Mouse (Mus musculus) lung, embryonic 16.5 days (tissue): ENCODE results near the gene Pth. TPM values are rescaled to one million over a fixed set of nuclear protein-coding genes. Genes with fewer than 3 reads are reported as not detected.
A peak's percentile ranks its signal among the peaks of the same experiment; 100 is the strongest.

Source experiments
- ATAC-seq: fragments of 200-750 bp; cut with Nextera tagmentation; 2 replicates; pipeline ENCODE4 v1.8.0; 2017; ENCODE audit warnings: low read depth, mild to moderate bottlenecking, moderate library complexity
- H3K27ac ChIP-seq: fragments of 300-500 bp; sonication (generic); 2 replicates; pipeline ENCODE4 v1.5.1; 2014; ENCODE audit warnings: mild to moderate bottlenecking, control low read depth, low read length
- H3K27me3 ChIP-seq: fragments of 300-500 bp; sonication (generic); 2 replicates; pipeline ENCODE4 v1.6.1; 2014; ENCODE audit warnings: low read depth, low read length, mixed read lengths; ENCODE audit not compliant: control insufficient read depth, insufficient read depth
- H3K36me3 ChIP-seq: fragments of 300-500 bp; sonication (generic); 2 replicates; pipeline ENCODE4 v1.6.1; 2014; ENCODE audit warnings: low read length; ENCODE audit not compliant: control insufficient read depth, insufficient read depth
- H3K4me1 ChIP-seq: fragments of 300-500 bp; sonication (generic); replicated peaks from 2 replicates; pipeline ENCODE4 v1.6.1; 2014; ENCODE audit warnings: low read length, mixed read lengths; ENCODE audit not compliant: control insufficient read depth, insufficient read depth
- H3K4me2 ChIP-seq: fragments of 300-500 bp; sonication (generic); 2 replicates; pipeline ENCODE4 v1.6.1; 2014; ENCODE audit warnings: low read depth, low read length, control low read depth
- H3K4me3 ChIP-seq: fragments of 300-500 bp; sonication (generic); 2 replicates; pipeline ENCODE4 v1.5.1; 2014; ENCODE audit warnings: mild to moderate bottlenecking, low read length, control low read depth
- H3K9ac ChIP-seq: fragments of 300-500 bp; sonication (generic); 2 replicates; pipeline ENCODE4 v1.6.1; 2014; ENCODE audit warnings: low read length, control low read depth
- H3K9me3 ChIP-seq: fragments of 300-500 bp; sonication (generic); 2 replicates; pipeline ENCODE4 v1.6.1; 2016; ENCODE audit warnings: low read length; ENCODE audit not compliant: control insufficient read depth
- WGBS: fragments of 180-500 bp; shearing (Covaris S2); extraction: QIAGEN DNeasy Blood & Tissue Kit; methylation state at CpG from one replicate; pipeline ENCODE4 v1.1.7; 2014; 5-methylcytosine and 5-hydroxymethylcytosine counted together
- polyA plus RNA-seq: library from polyadenylated mRNA; unstranded; fragments of >200 nt; fragmentation: Nextera tagmentation; extraction: Ambion mirVana; gene quantifications from 2 replicates; pipeline ENCODE4 v1.2.1, GENCODE M21; 2015

Gene Pth
- polyA plus RNA-seq = 0.23 TPM in 1 of 2 replicates, not detected in the other

GRCm38 (mm10) chr7:113388470-113388869, at the start of gene Pth:
TSS of gene Pth (minus strand) at chr7:113388570.
- 84% methylated on average over 2 of the region's 2 CpGs for WGBS
- Histone ChIP-seq H3K9ac (no peak within 1 kb of the TSS), H3K27me3 (no peaks in the 10 kb centered on the region), H3K36me3 (no peaks in the 10 kb centered on the region), H3K27ac (no peak within 1 kb of the TSS), H3K9me3 (no peaks in the 10 kb centered on the region), H3K4me2 (no peak within 1 kb of the TSS), H3K4me3 (no peak within 1 kb of the TSS), H3K4me1 (no peaks in the 10 kb centered on the region)
- no peak for ATAC-seq

- Histone ChIP-seq H3K4me3 (no peak overlapping the region), H3K36me3 (no peaks in the 10 kb centered on the region), H3K4me1 (no peaks in the 10 kb centered on the region), H3K9ac (no peak overlapping the region), H3K27me3 (no peaks in the 10 kb centered on the region), H3K4me2 (no peak overlapping the region), H3K9me3 (no peaks in the 10 kb centered on the region), H3K27ac (no peak overlapping the region)
- 68% methylated on average over 10 of the region's 10 CpGs for WGBS
- ATAC-seq = no peak
These were observed 47.9 kb upstream of the Pth start for GRCm38 (mm10) chr7:113436312-113436711.

- Histone ChIP-seq H3K36me3 (no peaks in the 10 kb centered on the region), H3K4me3 (no peak overlapping the region), H3K27me3 (no peaks in the 10 kb centered on the region), H3K9ac (no peak overlapping the region), H3K9me3 (no peaks in the 10 kb centered on the region), H3K27ac (no peak overlapping the region), H3K4me2 (no peak overlapping the region), H3K4me1 (no peaks in the 10 kb centered on the region)
- 9% methylated on average over 4 of the region's 4 CpGs for WGBS
- no peak for ATAC-seq
These were observed 45.9 kb upstream of the Pth start for GRCm38 (mm10) chr7:113434286-113434685.

GRCm38 (mm10) chr7:113433451-113433850, 45.1 kb upstream of the Pth start:
- no peaks in the 10 kb centered on the region for H3K9me3 ChIP-seq
- WGBS = 66% methylated on average over 3 of the region's 3 CpGs
- H3K36me3 ChIP-seq = no peaks in the 10 kb centered on the region
- ATAC-seq = no peak
- no peaks in the 10 kb centered on the region for H3K4me1 ChIP-seq
- no peak overlapping the region for H3K4me2 ChIP-seq
- H3K4me3 ChIP-seq = no peak overlapping the region
- no peaks in the 10 kb centered on the region for H3K27me3 ChIP-seq
- no peak overlapping the region for H3K9ac ChIP-seq
- H3K27ac ChIP-seq = no peak overlapping the region

GRCm38 (mm10) chr7:113432891-113433290, 44.5 kb upstream of the Pth start:
- 74% methylated on average over 4 of the region's 4 CpGs for WGBS
- no peak for ATAC-seq
- H3K27ac ChIP-seq = no peak overlapping the region

GRCm38 (mm10) chr7:113420771-113421170, 32.4 kb upstream of the Pth start:
- H3K4me2 ChIP-seq = no peak overlapping the region
- H3K27ac ChIP-seq = no peak overlapping the region
- no peaks in the 10 kb centered on the region for H3K27me3 ChIP-seq
- no peaks in the 10 kb centered on the region; the same call in 1 of the 2 replicates for H3K4me1 ChIP-seq
- H3K9ac ChIP-seq = no peak overlapping the region
- no peak for ATAC-seq
- H3K36me3 ChIP-seq = no peaks in the 10 kb centered on the region
- no peak overlapping the region for H3K4me3 ChIP-seq
- 84% methylated on average over 1 of the region's 1 CpGs for WGBS
- no peaks in the 10 kb centered on the region for H3K9me3 ChIP-seq

More at GRCm38 (mm10) chr7:113432891-113433290, 44.5 kb upstream of the Pth start:
- Histone ChIP-seq H3K9me3 (no peaks in the 10 kb centered on the region), H3K36me3 (no peaks in the 10 kb centered on the region), H3K9ac (no peak overlapping the region), H3K4me2 (no peak overlapping the region), H3K4me3 (no peak overlapping the region), H3K4me1 (no peaks in the 10 kb centered on the region), H3K27me3 (no peaks in the 10 kb centered on the region)

GRCm38 (mm10) chr7:113419070-113419782, 30.9 kb upstream of the Pth start:
- WGBS = 5% methylated on average over 4 of the region's 4 CpGs
- Histone ChIP-seq H3K27me3 (no peaks in the 10 kb centered on the region), H3K9ac (no peak overlapping the region), H3K4me1 (no peaks in the 10 kb centered on the region; the same call in 1 of the 2 replicates), H3K4me3 (no peak overlapping the region), H3K27ac (no peak overlapping the region), H3K4me2 (no peak overlapping the region), H3K9me3 (no peaks in the 10 kb centered on the region), H3K36me3 (no peaks in the 10 kb centered on the region)
- ATAC-seq = peak; percentile 76

- H3K27me3 ChIP-seq = no peaks in the 10 kb centered on the region
- no peaks in the 10 kb centered on the region; the same call in 1 of the 2 replicates for H3K4me1 ChIP-seq
- H3K9me3 ChIP-seq = no peaks in the 10 kb centered on the region
- WGBS = 89% methylated on average over 1 of the region's 1 CpGs
- H3K4me3 ChIP-seq = no peak overlapping the region
- H3K27ac ChIP-seq = no peak overlapping the region
- H3K36me3 ChIP-seq = no peaks in the 10 kb centered on the region
- no peak for ATAC-seq
- no peak overlapping the region for H3K9ac ChIP-seq
- no peak overlapping the region for H3K4me2 ChIP-seq
These were observed 28.2 kb upstream of the Pth start for GRCm38 (mm10) chr7:113416536-113416935.

- ATAC-seq = no peak
- WGBS = 80% methylated on average over 3 of the region's 3 CpGs
- no peak overlapping the region for H3K4me3 ChIP-seq
These were observed 26.9 kb upstream of the Pth start for GRCm38 (mm10) chr7:113415256-113415655.

More at GRCm38 (mm10) chr7:113415256-113415655, 26.9 kb upstream of the Pth start:
- H3K9ac ChIP-seq = no peak overlapping the region
- H3K27me3 ChIP-seq = no peaks in the 10 kb centered on the region
- no peak overlapping the region for H3K4me2 ChIP-seq
- no peak overlapping the region for H3K27ac ChIP-seq
- no peaks in the 10 kb centered on the region for H3K9me3 ChIP-seq
- H3K36me3 ChIP-seq = no peaks in the 10 kb centered on the region
- H3K4me1 ChIP-seq = no peaks in the 10 kb centered on the region; the same call in 1 of the 2 replicates
